Mouse (Mus musculus): ENCODE data around the gene Cacna2d3.

Cacna2d3 gene

DNA sequence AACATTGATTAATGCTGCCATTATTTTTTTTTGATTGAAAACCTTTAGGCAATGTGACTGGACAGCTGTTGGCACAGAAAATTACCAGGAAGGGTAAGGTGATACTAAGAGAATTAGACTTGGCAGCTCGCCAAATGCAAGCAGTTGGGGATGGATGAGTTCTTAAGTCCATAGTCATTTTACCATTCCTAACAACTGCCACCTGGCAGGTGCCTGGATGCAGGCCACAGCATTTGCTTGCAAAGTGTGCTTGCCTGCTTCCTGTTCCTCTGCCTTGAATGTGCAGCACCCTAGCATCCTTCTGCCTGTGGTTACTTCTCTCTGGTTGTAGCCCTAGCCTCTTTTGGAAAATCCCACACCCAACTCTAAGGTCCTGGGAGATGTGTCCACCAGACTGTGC is 236.2 kb downstream of the Cacna2d3 start:
- DNase-seq, result no peak

DNA sequence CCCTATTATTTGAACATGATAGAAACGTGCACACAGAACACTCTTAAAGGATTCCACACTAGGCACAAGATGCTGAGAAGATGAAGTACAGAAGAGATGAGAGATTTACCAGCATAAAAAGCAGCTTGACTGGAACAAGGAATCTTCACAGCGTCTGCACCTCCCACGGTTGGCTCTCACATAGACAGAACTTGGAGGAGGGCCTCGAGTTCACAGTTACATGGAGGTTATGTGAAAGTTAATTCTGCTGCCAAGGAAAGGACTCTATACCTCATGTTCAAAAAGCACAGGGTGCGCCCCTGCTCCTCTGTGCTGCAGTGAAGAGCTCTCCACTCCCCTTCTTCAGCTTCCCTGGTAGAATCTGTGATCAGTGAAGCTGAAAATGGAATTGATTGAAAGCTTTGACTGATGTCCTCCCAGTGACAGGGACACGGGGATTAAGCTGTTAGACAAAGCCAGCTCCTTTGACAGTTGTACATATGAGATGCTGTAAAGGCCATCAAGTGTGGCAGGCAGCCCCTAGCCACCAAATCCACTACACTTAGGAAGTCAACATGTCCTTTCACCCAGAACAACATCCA is 243.2 kb downstream of the Cacna2d3 start:
- DNase-seq, result no peak

DNA sequence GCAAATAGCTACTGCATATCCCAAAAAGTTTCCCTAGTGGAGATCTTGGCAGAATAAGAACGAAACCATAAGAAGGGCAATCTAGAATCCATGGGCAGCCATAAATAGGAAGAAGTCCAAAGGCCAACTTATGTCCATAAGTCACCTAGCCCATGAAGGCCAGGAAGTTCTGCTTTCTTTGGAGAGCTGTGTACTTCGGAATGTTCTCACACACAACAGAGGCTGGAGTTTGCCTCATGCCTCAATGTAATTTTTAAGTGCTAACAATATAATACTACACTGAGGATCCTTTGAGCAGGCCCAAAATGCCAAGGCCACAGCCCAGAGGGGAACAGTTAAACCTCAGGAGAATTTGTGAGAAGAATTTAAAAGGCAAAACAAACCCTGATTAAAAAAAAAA is 257.4 kb downstream of the Cacna2d3 start:
- no peak for DNase-seq

DNA sequence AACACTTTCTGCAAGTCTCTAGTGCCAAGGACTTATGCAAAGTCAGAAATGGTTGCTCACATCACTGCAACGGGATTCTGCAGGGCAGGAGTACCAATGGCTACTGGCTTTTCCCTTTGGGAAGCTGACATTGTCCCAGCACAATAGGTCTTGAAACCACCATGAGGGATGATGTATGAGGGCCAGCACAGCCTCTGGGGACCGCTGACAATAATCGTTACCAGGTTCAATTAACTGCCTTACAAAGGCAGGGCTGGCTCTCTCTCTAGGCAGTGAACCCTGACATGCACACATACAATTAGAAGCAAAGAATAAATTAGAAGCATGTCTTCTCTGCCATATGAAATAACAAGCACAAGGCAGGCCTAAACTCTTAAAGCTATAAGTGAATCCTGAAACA is 272.5 kb downstream of the Cacna2d3 start:
- no peak for DNase-seq

DNA sequence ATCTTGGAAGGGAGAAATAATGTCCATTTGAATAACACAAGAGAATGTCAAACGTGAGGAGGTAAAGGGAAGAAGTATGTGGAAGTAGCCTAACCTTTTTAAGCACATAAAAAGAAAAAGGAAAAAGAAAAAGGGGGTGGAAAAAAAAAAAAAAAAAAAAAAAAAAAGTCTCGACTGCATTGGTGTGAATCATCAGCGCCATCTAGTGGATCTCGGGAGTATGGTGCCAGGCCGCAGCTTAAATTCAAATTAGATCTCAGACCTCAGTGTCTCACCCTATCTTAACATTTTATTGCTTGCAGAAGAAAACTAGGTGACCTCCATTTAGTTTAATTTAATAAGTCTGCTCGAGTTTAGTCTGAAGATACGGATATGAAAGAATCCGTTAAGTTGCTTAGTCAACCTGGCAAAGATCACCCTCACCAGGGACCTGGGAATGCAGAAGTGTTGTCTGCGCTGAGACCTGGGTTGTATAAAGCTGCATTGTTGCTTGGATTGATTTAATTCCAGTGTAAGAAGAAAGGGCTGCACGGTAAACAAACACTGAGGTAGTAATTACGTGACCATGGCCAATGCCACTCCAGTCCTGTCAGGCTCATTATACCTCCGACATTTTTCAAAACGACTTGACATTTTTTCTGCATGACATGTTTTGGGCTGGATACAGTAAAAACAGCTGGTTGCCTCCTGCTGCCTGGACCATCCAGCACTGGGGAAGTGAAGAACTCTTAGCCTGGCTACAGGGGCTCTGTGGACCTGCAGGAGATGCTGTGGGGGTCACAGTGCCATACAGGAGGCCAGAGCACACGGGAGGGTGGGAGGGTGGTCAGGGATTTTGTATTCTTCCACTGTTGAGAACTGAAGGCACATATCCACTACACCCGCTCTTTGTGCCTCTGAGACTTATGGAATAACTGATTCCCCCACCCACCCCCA is 278.3 kb downstream of the Cacna2d3 start:
- peak; percentile 16 for DNase-seq

DNA sequence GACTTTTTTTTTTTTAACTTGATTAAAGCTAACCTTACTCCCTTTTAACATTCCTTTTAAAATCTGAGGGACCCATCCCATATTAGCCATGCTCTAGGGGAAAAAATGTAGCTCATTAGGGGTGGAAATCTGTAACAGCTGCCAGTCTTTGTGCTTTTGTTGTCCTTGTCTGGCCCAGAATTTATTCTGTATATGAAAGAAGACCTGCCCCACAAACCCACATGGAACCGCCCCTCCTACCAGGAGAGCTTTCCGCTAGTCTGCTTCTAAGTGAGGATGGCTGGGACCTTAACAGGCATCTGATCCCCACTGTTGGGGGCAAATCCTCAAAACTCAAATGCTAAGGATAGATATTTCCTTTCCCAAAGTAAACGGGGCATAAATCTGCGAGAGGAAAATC is 279.2 kb downstream of the Cacna2d3 start:
- DNase-seq, result no peak

DNA sequence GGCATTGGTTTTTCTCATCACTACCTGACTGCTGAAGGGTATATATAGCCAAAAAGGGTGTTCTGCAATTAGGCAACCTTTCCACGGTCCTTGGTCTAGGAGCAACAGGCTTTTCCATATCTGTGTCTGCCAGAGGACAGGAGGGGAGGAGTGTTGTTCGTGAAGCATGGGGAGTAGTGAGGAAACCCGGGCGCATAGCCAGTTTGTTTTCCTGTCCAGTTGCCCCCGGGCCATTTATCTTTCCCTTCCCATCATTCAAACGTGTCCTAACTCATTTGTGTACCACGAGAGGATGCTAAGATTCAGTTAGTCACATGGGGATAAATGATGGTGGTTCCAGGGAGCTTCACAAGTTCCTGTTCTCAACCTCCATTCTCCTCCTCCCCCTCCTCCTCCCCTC is 283.0 kb downstream of the Cacna2d3 start:
- DNase-seq, result no peak

DNA sequence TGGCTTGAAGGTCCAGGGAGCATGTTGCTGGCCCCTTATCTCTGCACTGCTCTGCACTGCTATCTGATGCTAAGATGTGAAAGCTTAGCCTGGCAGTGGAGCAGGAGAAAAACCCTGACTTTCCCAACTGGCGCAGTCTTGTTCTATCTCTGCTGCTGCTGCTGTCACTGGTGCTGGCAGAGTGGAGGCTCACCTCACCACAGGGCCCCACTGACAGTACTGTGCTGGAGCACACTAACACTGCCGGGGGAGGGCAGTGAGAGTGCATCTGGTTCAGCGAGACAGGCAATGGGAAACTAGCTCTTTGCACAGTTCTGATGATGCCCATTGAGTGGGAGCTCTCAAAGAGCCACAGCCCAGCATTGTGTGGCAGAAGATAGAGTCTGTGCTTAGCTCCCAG is 283.4 kb downstream of the Cacna2d3 start:
- no peak for DNase-seq

DNA sequence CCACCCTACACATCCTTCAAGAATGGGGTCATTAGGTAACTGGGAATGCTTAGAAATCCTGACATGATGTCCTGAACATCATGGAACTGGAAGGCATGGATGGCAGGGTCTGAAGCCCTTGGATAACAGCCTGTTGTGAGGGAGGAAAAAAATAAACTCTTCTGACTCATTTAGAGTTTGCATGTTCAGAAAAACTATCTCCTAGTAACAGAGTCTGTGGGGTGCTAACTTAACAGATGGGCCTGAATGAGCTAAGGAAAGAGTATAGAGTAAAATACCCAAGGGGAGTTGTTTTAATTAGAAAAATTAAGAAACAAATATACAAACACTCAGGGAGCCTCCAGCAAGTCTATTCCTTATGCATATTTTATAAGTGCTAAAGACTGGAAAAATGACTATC is 286.5 kb downstream of the Cacna2d3 start:
- no peak for DNase-seq

DNA sequence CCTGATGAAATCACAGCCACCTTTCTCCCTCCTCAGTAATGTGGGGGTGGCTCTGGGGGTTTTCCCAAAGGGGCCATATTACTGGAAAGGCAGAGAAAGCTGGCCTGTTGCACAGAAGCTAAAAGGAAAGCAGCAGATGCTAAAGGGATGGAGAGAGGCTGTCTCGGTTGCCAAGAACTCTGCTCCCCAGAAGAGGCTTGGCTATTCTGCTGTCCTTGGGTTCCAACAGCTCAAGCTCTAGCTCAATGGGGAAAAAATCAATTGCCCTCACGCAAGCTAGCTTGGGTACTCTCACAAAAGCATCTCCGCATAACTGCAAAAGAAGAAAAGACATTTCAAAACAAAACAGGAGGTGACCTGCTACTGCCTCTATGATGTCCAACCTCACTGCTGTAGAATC is 287.9 kb downstream of the Cacna2d3 start:
- no peak for DNase-seq

DNA sequence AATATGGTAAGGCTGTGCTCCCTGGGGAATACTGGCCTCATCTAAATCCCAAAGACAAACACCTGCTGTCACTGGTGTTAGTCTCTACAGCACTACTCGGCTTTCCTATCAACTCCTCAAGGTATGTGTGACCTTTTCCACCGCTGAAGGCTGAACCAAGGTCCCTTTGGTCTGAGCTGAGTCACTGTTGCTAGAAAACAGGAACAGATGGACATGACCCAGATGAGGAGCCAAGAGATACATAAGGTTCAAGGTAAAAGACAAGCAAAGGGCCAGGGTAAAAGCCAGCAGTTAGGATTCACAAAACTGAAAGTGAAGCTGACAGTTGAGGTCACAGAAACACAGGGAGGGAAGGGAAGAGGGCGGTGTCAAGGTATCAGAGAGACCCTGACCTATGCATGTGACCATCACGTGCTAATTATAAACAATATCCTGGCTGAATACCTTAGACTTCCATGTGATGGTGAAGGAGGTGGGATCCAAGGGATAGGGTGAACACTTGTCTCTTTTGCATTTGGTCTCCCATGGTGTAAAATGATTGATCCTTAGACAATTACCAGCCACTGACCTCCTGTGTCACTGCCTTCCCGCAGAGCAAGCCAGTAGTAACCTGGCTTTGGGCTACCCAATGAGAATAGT is 288.5 kb downstream of the Cacna2d3 start:
- no peak for DNase-seq

DNA sequence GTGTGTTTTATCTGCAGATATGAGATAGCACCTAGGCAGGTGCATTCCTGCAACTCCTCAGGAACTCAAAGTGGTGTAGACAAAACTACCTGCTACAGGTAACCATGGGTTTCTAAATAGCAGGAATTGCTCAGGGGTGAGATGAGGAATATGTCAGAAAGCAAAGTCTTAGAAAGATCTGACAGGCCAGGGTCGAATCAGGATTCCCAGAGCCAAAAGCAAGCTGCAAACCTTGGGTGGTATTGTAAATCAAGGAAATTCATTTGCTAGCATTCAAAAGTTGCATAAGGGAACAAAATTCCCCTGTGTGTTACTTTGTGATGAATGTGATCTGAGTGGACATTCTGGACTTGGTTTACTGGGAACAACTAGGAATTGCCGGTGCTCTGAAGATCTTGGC is 291.9 kb downstream of the Cacna2d3 start:
- no peak for DNase-seq

DNA sequence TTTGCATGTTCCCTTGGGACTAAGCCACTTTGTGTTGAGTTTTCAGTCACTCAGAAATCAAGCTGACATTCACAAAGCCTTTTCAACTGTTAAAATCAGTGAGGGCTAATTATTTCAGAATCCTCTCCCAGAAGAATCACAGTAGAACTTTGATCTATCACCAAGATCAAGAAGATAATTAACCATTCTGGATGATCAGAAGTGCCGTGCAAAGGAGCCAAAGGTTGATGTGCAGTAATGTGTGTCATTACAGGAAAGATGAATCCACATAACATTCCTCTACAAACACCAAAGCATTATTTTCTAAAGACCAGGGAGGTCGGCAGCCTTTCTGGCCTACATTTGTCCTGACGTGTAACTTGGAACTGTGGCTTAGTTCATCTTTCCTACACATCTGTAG is 296.0 kb downstream of the Cacna2d3 start:
- peak; percentile 27 for DNase-seq

DNA sequence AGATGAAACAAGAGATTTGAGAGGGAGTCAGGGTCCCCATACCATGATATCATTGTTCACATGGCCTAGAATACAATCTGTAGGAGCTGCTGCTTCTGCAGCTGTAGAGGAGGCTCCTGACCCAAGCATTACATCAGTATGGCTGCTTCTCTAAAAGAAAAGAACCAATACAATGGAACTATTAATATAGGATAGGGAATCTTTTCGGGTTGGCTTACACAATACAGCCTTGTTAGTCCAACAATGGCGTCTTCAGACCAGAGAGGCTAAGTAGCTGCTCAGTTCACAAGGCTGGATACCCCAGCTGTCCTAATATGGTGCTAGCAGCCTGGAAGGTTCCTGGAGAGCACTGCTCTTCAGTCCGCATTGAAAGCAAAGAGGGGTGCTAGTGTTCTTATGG is 296.5 kb downstream of the Cacna2d3 start:
- no peak for DNase-seq

DNA sequence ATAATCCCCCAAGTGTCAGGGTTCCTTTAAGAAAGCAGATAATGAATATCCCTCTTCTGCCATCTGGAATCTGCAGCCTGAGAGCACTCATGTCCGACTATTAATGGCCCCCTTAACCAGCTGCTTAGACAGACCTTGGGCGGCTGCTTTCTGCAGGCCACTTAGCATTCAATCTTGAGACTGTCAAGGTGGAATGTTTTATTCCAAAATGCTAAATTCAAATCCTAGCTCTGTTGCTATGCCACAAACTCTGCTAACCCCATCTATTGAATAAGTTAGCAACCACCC is 315.8 kb downstream of the Cacna2d3 start:
- no peak for DNase-seq

DNA sequence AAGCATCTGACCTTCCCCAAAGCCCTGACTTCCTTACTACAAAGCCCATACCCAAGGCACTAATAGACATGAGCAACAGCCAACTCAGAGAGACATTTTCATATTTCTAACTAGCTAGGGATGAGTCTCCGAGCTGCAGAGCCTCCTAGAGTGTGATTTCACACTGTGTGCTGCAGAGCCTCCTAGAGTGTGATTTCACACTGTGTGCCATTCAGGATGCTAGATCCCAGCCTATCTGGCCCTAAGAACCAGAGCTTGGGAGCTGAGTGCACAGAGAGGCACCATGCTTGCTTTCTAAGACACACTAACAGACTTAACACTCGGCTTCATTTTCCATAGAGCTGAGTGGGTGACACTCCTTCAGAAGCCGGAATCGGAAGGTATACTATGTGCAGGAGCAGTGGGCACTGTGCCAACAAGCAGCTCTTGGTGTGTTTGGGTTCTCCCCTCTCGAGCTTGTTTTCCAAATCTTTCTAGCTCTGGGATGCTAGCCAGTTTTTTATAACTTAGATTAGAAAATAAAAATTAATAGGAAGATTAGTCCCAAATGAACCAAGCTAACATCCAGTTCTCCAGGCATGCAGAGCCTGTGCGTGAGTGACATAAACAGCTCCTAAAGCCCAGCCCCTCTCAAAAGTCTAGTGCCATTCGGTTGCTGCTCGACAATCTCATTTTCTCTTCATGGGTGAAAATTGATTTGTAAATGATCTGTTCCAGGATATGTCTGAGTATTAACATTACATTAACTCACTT is 316.4 kb downstream of the Cacna2d3 start:
- no peak for DNase-seq

DNA sequence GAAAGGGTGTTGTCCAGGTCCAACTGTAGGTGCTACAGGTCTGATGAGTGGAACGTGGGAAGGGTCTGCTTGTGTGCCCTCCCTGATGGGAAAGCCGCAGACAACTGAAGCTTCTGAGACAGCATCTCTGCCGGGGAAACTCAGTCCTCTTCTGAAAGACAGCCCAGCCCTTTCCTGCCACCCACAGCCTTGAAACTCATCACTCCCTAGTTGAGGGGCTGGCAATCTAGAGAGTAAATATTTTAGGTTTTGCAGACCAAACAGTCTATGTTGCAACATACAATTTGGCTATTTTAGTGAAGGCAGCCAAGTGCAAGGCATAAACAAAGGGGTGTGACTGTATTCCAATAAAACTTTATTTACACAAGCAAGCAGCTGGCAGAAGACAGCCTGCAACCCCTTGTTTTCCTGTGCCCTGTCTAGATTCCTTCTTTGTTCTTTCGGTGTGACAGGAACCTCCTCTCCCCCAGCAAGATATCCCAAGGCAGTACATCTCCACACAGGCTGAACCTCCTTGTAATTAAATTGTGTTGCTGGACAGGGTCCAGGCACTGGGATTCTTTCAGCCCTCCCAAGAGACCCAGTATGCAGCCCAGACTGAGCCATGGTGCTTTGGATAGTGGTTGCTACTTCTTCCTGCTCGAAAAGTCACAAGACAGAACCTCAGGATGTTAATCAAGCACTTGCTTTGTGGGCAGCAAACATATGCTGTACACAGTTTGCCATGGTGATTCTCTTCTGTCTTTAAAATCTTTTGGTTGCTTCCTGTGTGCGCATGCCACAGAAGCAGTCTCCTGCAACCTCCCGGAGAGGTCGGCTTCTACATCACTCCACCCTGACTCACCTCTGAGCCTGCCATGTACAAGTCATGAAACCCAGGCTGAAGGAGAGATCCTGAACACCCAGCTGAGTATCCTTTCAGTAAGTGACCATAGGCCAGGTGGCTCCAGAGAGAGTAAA is 317.5 kb downstream of the Cacna2d3 start:
- DNase-seq, result peak; percentile 8

DNA sequence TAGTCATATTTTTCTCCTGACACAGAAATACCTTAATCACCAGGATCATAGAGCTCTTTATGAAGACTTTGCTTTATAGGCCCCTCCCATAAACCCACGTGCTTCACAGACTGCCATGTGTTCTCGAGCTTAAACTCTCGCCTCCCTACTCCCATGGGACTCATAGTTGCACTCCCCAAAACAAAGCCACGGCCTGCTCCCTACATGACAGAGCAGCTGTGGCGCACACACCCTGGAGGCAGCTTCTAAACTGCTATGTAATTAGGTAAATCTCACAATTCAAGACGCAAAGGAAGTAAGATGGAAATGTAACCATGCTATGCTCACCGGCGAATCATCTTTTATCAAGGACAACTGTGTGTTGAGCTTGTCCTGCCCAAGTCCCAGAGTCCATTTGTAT is 319.2 kb downstream of the Cacna2d3 start:
- no peak for DNase-seq

DNA sequence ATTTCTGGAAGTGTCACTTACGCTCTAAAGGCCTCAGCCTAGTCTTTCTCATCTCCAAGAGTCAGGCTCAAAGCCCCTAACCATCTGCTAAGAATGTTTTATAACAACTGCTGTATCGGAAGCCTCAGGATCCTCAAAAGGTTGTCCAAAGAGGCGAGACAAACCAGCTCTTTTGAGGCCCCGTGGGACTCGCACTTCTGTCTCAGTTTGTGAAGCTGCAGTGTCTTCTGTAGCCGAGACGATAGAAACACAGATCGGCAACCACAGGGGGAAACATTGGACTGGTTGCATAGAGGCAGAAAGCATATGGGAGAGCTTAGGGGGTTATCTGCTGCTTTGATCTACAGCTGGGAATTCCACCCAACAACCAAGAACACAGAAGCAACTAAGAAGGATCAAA is 327.9 kb downstream of the Cacna2d3 start:
- DNase-seq, result no peak

DNA sequence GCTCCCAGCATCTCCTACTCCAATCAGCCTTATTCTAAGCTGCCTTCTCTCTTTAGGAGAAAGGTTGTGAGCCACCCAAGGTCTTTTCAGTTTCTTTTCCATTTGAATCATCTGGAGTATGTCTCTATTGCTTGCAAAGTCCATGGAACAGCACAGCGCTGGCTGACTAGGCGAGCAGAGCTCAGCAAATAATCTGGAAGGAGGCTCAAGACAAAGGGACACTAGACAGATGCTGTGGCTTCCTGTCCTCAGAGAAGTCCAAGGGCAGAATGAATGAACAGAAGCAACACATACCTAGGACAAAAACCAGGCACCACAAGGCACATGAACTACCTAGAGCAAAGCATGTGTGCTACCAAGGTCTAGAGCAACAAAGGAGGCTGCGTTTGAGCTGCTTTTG is 328.8 kb downstream of the Cacna2d3 start:
- DNase-seq, result no peak

DNA sequence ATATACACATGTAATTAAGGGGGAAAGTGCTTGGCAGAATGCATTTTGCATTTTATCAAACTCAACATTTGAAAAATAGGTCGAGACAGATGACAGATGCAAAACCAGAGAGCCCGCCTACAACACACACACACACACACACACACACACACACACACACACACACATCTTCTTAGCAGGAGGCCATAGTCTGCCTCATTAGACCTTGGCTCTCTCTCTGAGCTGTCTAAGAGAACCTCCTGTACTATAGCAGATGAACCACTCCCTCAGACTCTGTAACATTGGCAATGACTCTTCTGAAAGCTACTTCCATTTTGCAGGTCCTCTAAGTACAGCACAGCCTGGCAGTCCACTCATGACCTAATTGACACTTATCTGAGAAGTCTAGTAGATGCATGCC is 330.2 kb downstream of the Cacna2d3 start:
- no peak for DNase-seq

DNA sequence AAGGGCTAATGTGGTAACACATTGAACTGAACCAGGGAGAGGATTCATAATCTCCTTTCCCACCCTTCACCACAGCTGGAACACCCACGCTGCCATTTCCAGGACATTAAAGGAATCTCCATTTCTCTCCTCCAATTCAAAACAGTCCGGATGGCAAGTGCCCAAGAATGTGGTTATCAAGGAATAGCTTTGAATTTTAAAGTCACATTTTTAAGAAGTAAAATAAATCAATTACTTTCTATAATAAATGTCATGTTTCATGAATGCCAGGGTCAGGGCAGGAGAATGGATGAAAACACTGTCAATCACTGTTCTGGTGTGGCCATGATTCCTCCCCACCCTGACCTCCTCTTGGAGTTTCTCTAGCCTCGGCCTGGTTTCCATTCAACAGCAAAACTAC is 333.9 kb downstream of the Cacna2d3 start:
- no peak for DNase-seq
